Mouse (Mus musculus) cerebellum, adult 2 months (tissue): ENCODE measurements at regions not wholly inside any gene's neighbourhood (a gene's known extent, or its start where the extent isn't known, plus 50 kb on each side); places are given as distances from the start of the nearest gene placed in this dataset.

Experiments
- CTCF ChIP-seq: fragments of 200-500 bp; IDR thresholded peaks from 2 replicates; pipeline ENCODE4 v1.5.1; 2011; ENCODE audit warnings: low read depth, mild to moderate bottlenecking, control low read depth, low read length, moderate library complexity, borderline replicate concordance; ENCODE audit not compliant: insufficient read depth
- POLR2A ChIP-seq: fragments of 200-500 bp; IDR thresholded peaks from 2 replicates; pipeline ENCODE4 v1.6.1; 2011; ENCODE audit warnings: low read length, control low read depth, borderline replicate concordance; ENCODE audit not compliant: insufficient read depth

DNA sequence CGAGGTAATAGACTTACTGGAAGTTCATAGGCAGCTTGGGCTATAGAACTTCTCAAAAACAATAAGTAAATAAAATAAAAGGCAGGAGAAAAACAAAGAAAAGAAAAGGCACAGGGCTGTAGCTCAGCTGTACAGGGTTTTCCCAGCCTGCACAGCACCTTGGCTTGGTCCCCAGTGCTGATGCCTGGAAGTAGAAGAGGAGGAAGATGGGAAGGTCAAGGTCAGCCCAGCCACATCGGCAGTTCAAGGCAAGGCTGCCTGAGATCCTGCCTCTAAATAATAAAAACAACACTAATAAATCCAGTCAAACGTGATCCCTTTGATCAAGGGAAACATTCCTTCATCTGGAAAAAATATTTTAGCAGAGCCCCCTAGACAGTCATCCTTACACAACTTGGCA is 103.1 kb downstream of the Cenpf start:
- TF ChIP-seq POLR2A (no peak), CTCF (no peak)
